Mouse (Mus musculus): ENCODE measurements around the gene Jsrp1.

Gene Jsrp1

GRCm38 (mm10) chr10:80813366-80813765 is at the start of gene Jsrp1:
TSS of gene Jsrp1 (minus strand) at chr10:80813498.
- no peak for DNase-seq

DNA sequence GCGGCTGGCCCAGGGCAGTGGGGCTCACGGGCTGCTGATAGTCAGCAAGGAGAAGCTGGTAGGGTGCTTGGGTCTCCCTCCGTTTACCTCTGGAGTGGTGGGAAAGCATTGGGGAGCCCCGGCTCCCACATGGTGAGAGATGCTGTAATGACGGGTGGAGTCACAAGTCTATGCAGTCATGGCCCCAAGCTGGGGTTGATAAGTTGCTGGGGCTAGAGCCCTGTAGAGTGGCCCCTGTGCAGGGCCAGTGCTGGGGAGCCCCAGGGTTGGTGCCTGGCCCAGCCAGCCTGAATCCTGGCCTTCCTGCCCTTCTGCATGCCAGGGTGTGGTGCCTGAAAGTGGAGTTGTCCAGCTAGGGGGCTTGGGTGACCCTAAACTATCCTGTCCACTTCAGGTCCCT is 49.0 kb upstream of the Jsrp1 start:
- DNase-seq = no peak

GRCm38 (mm10) chr10:80858350-80858935 is 45.1 kb upstream of the Jsrp1 start:
- DNase-seq = no peak

DNA sequence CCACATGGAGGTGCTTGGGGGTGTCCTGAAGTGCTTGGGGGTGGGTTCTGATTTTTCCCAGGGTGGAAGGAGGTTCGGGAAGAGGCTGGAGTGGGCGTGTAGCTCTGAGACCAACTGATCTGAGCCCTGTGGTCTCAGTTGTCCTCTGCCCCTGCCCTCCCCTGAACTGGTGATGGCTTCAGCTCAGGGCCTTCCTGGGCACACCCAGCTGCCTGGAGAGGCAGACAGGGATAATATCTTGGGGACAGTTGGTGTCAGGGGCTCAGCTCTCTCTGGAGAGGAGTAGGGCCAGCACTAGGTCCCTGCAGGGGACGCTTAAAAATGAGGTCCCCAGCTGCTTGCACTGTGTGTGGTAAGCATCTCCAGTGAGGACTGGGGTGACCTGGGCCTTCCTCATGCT is 44.5 kb upstream of the Jsrp1 start:
- DNase-seq = no peak

- no peak for DNase-seq
These were observed 44.1 kb upstream of the Jsrp1 start for GRCm38 (mm10) chr10:80857386-80857785.

GRCm38 (mm10) chr10:80856908-80857307 is 43.6 kb upstream of the Jsrp1 start:
- DNase-seq = no peak

- DNase-seq = no peak
These were observed 43.0 kb upstream of the Jsrp1 start for GRCm38 (mm10) chr10:80856267-80856666.

GRCm38 (mm10) chr10:80855749-80856073 is 42.4 kb upstream of the Jsrp1 start:
- DNase-seq = no peak

DNA sequence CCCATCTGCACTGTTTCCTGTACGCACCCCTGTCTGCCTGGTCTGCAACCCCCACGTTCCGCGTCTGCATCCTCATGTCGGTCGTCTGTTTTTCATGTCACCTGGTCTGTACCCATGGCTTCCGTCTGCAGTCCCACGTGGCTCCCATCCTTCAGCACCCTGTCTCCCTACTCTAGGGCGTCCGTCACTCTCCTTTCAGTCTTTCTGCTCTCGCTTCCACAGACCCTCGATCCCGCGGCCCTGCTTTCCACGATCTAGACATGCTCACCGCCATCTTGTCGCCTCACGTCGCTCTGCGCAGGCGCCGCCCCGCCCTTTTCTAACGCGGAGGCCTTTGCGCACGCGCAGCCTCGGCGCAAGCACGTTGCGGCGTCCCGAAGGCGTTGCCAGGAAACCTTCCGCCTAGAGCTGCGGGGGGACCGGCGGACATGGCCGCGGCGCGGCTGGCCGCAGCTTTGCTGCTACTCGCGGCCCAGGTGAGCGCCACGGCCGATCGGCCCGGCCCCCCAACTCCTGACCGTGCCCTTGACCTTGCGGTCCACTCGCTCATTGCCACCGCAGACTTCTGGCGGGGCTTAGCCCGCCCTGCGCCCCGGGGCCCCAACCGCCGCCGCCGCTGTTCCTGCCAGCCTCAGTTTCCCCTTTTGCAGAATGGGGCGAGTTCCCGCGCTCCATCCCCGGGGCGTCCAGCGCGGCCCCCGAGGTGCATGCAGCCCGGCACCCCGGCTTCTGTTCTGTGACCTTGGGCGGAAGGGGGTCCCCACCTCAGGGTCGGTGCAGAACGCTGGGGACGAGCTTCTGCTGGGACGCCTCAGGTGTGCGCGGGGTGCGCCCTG is 41.8 kb upstream of the Jsrp1 start, which contains the start of the genes Lsm7 and Sppl2b:
Lsm7 (minus strand) TSS at position 297 of the 836 bp plus-strand sequence.
Sppl2b (plus strand) TSS at position 363 of the 836 bp plus-strand sequence.
- DNase-seq = peak; percentile 96

- DNase-seq = peak; percentile 60
These were observed 35.3 kb upstream of the Jsrp1 start for GRCm38 (mm10) chr10:80848571-80848970.

GRCm38 (mm10) chr10:80845732-80846131 is 32.4 kb upstream of the Jsrp1 start:
- no peak for DNase-seq

DNA sequence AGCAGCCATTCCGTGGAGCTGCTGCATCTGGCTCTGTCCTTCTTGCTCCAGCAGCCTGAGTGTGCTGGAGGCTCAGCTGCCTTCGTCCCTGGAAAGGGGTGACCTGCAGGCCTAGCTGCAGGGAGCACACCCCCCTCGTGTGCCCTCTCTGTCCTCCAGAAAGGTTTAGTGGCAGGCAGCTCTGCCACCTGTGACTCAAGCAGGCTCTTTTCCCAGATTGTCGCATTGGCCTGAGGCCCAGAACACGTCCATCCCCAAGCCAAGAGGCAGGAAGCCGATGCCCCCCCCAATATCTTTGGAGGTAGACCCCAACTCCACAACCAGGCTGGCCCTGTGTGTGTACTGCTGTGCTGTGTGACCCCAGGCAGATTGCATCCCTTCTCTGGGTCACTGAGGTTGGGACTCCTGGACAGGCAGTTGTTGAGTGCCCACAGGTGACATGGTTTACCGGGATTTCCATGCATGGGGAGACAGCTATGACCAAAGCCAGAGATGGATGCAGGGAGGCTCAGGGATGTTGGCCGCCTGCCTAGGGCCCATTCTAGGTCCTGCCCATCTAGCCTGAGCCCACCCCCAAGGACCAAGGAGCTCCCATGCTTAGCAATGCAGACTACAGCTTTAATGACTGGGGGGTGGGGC is 31.9 kb upstream of the Jsrp1 start:
- no peak for DNase-seq

DNA sequence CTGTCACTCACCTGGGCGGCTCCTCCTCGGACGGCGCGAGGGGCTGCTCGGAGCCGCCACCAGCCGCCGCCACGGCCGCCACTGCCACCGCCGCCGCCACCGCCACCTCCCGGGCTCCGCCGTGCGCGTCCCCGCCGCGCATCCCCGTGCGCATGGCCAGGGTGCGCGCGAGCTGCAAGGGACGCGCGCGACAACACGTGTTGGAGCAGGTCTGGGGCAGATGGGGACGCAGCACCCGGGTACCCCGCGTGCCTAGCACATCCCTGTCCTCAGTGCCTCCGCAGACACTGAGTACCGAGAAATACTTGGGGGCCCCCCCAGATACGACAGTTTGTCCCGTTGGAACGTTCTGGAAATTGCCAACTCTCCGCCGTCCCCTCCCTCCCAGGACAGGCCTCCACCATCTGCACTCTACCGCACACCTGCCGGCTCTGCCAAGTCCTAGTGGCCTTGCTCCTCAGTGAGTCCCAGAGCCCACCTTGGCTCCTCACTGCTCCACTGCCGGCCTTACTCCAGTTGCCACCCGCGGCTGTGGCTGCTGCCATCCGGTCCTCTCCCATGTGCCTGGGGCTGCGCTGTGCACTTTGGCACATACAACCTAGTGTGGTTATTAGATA is 30.7 kb upstream of the Jsrp1 start, which contains the start of gene Lingo3:
Lingo3 (minus strand) TSS at position 109 of the 617 bp plus-strand sequence.
- no peak for DNase-seq

- DNase-seq = no peak
These were observed 30.0 kb upstream of the Jsrp1 start for GRCm38 (mm10) chr10:80843087-80843930.

GRCm38 (mm10) chr10:80842334-80842733 is 29.0 kb upstream of the Jsrp1 start:
- no peak for DNase-seq

DNA sequence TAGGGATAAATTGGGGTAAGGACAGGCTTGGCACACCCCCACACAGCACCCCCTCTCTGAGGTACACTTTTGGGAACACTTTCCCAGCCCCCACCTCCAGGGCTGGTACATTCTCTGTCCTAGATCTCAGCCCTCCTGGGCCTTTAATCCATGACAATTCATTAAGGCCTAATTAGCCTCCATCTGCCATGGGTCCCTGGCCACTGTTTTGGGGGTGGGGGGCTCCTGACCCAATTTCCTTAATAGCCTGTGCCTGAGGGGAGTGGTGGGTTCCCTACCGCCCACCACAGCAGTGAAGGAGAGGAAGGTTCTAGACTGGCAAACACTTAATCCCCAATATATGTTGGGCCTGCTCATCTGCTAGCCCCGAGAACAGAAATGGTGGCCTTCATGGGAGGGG is 28.4 kb upstream of the Jsrp1 start:
- DNase-seq = no peak

- DNase-seq = no peak
These were observed 26.6 kb upstream of the Jsrp1 start for GRCm38 (mm10) chr10:80839848-80840247.

GRCm38 (mm10) chr10:80838346-80838912 is 25.1 kb upstream of the Jsrp1 start:
- no peak for DNase-seq

GRCm38 (mm10) chr10:80837827-80838226 is 24.5 kb upstream of the Jsrp1 start:
- DNase-seq = no peak

- DNase-seq = no peak
These were observed 23.7 kb upstream of the Jsrp1 start for GRCm38 (mm10) chr10:80836949-80837379.

- DNase-seq = no peak
These were observed 22.3 kb upstream of the Jsrp1 start for GRCm38 (mm10) chr10:80835617-80836016.

- no peak for DNase-seq
These were observed 19.5 kb upstream of the Jsrp1 start for GRCm38 (mm10) chr10:80832818-80833217.
